Mouse (Mus musculus) myocyte (in vitro differentiated cells): ENCODE results near the gene Ramac.

ENCODE experiments used
- CEBPB ChIP-seq: IDR thresholded peaks from 2 replicates; pipeline ENCODE4 v1.6.1; 2011; ENCODE audit warnings: mild to moderate bottlenecking, moderate library complexity; ENCODE audit not compliant: poor library complexity, insufficient read depth, severe bottlenecking
- E2F4 ChIP-seq: IDR thresholded peaks from one replicate; pipeline ENCODE4 v1.6.1; 2011; ENCODE audit warnings: mild to moderate bottlenecking, control low read depth, moderate library complexity; ENCODE audit not compliant: insufficient read depth
- MAX ChIP-seq: IDR thresholded peaks from one replicate; pipeline ENCODE4 v1.6.1; 2011; ENCODE audit warnings: low read depth, mild to moderate bottlenecking, control low read depth
- MYOD1 ChIP-seq, 3 experiments: IDR thresholded peaks; one replicate each; pipeline ENCODE4 v1.6.1; 2011; ENCODE audit warnings: control low read depth in 2 of 3, low read depth in 2 of 3, mild to moderate bottlenecking in 2 of 3, moderate library complexity in 1 of 3; ENCODE audit not compliant: insufficient read length in 2 of 3, control insufficient read depth in 1 of 3
- MYOG ChIP-seq, 3 experiments: IDR thresholded peaks; one replicate each; pipeline ENCODE4 v1.6.1; 2011; ENCODE audit warnings: control low read depth in 2 of 3, low read depth in 2 of 3, mild to moderate bottlenecking in 2 of 3; ENCODE audit not compliant: insufficient read length in 2 of 3, control insufficient read depth in 1 of 3, insufficient read depth in 1 of 3
- POLR2A ChIP-seq: IDR thresholded peaks from one replicate; pipeline ENCODE4 v1.6.1; 2011; ENCODE audit warnings: low read depth, mild to moderate bottlenecking, control low read depth, moderate library complexity; ENCODE audit not compliant: insufficient read length
- POLR2AphosphoS2 ChIP-seq: IDR thresholded peaks from one replicate; pipeline ENCODE4 v1.6.1; 2011; ENCODE audit warnings: low read depth, control low read depth; ENCODE audit not compliant: insufficient read length
- SRF ChIP-seq: IDR thresholded peaks from one replicate; pipeline ENCODE4 v1.6.1; 2011; ENCODE audit warnings: low read depth; ENCODE audit not compliant: control insufficient read depth, insufficient read length
- TCF12 ChIP-seq: IDR thresholded peaks from one replicate; pipeline ENCODE4 v1.6.1; 2011; ENCODE audit warnings: mild to moderate bottlenecking, control low read depth; ENCODE audit not compliant: poor library complexity, insufficient read depth, severe bottlenecking
- USF1 ChIP-seq: IDR thresholded peaks from one replicate; pipeline ENCODE4 v1.6.1; 2011; ENCODE audit warnings: low read depth, mild to moderate bottlenecking, control low read depth, moderate library complexity

DNA sequence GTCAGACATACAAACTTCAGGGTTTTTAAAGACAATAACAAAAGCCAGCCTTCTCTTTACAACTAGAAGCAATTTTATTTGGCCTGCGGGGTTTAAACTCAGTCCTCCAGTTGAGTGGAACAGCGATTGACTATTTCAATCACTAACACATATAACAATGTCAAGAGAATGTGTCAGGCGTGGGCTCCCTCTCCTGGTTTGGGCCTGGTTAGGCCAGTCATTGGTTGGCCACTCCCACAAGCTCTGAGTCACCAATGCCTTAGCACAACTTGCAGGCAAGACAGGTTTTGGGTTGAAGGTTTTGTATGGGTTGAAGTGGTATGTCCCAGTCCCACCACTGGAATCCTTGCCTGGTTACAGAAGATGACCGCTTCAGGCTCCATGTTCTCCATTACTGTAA lies 18.6 kb upstream of the Ramac start:
- TF ChIP-seq POLR2A: no peak
- no peak for TF ChIP-seq MAX
- no peak for TF ChIP-seq CEBPB
- no peak for TF ChIP-seq SRF
- TF ChIP-seq USF1: no peak
- no peak for TF ChIP-seq MYOG (IDR thresholded peaks at IDR 0.05; ENCODE audit: control insufficient read depth in 1 of 3, insufficient read depth in 1 of 3, insufficient read length in 2 of 3, low read depth in 2 of 3)
- no peak for TF ChIP-seq E2F4
- no peak for TF ChIP-seq TCF12
- TF ChIP-seq MYOD1 (IDR thresholded peaks at IDR 0.05; ENCODE audit: control insufficient read depth in 1 of 3, insufficient read length in 2 of 3, low read depth in 2 of 3): no peak
- no peak for TF ChIP-seq POLR2AphosphoS2
